Mouse (Mus musculus): ENCODE measurements around the gene Vmn1r119.
"Not testable (repeated sequence)": the region's sequence is repeated elsewhere in the genome, so short reads cannot be mapped to it uniquely, and the experiment has no call there.

Vmn1r119 gene

DNA sequence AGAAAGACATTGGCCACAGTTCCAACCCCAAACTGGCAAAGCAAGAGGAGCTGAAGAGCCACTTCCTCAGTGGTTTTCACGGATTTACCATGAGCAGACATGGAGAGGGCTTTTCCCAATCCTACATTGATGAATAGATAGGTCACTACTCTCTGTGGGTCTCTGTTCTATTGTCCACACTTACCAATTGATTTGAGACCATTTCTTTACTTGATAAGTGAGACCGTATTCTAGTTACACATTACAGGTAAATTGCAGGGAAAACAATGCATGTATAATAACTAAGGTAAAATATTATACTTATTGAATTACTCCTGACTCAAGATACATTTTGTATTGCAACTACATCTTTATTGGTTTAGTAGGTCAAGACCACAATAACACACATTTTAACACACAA is at the start of gene Vmn1r119:
Vmn1r119 (minus strand) TSS at position 101 of the 400 bp plus-strand sequence.
- DNase-seq (ENCODE audit: low spot score in 2 of 2), result not testable (repeated sequence)

DNA sequence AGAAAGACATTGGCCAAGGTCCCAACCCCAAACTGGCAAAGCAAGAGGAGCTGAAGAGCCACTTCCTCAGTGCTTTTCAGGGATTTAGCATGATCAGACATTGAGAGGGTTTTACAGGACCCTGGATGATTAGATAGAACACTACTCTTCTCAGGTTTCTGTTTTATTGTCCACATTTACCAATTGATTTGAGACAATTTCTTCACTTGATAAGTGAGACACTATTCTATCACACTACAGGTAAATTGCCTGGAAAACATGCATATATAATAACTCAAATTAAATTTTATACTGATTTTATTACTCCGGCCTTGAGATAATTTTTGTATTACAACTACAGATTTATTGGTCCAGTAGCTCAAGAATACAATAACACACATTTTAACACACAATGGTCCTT is 41.4 kb upstream of the Vmn1r119 start, which contains the start of gene Vmn1r120:
Vmn1r120 (minus strand) TSS at position 101 of the 400 bp plus-strand sequence.
- DNase-seq (ENCODE audit: low spot score in 2 of 2), result not testable (repeated sequence)
